Mouse (Mus musculus): ENCODE data around the gene Rbm25. TPM values are rescaled to one million over a fixed set of nuclear protein-coding genes. Genes with fewer than 3 reads are reported as not detected.

Rbm25 gene
- total RNA-seq, 4 experiments from 2014 or later, result 70.8 to 172 (median 109) TPM

GRCm38 (mm10) chr12:83651414-83651813, 20.4 kb downstream of the Rbm25 start:
- no peak for DNase-seq

GRCm38 (mm10) chr12:83685466-83685865, 54.4 kb downstream of the Rbm25 start:
- DNase-seq, result no peak

- DNase-seq, result no peak
Observed at GRCm38 (mm10) chr12:83686575-83687350, 55.7 kb downstream of the Rbm25 start.

GRCm38 (mm10) chr12:83687934-83688315, 56.9 kb downstream of the Rbm25 start, which contains the start of gene Psen1:
Gene Psen1, plus strand, starts transcription at chr12:83688152.
- peak; percentile 91 for DNase-seq

GRCm38 (mm10) chr12:83688316-83689086, 57.5 kb downstream of the Rbm25 start:
- DNase-seq, result no peak

GRCm38 (mm10) chr12:83689087-83689432, 58.0 kb downstream of the Rbm25 start:
- DNase-seq, result no peak

GRCm38 (mm10) chr12:83694011-83694410, 63.0 kb downstream of the Rbm25 start:
- DNase-seq, result no peak

GRCm38 (mm10) chr12:83694669-83695068, 63.6 kb downstream of the Rbm25 start:
- DNase-seq, result no peak

- no peak for DNase-seq
Observed at GRCm38 (mm10) chr12:83698637-83699036, 67.6 kb downstream of the Rbm25 start.

GRCm38 (mm10) chr12:83701608-83702007, 70.6 kb downstream of the Rbm25 start:
- no peak for DNase-seq

GRCm38 (mm10) chr12:83702796-83703195, 71.8 kb downstream of the Rbm25 start:
- DNase-seq, result no peak

- DNase-seq, result no peak
Observed at GRCm38 (mm10) chr12:83706951-83707350, 75.9 kb downstream of the Rbm25 start.

GRCm38 (mm10) chr12:83708160-83709092, 77.4 kb downstream of the Rbm25 start:
- DNase-seq, result no peak

GRCm38 (mm10) chr12:83709934-83710333, 78.9 kb downstream of the Rbm25 start:
- DNase-seq, result no peak

- no peak for DNase-seq
Observed at GRCm38 (mm10) chr12:83713749-83714148, 82.7 kb downstream of the Rbm25 start.

- peak; percentile 72 for DNase-seq
Observed at GRCm38 (mm10) chr12:83716416-83717184, 85.6 kb downstream of the Rbm25 start.

GRCm38 (mm10) chr12:83719431-83719830, 88.4 kb downstream of the Rbm25 start:
- DNase-seq, result no peak

- no peak for DNase-seq
Observed at GRCm38 (mm10) chr12:83721281-83721680, 90.2 kb downstream of the Rbm25 start.

- DNase-seq, result no peak
Observed at GRCm38 (mm10) chr12:83723037-83723436, 92.0 kb downstream of the Rbm25 start.

GRCm38 (mm10) chr12:83726510-83727308, 95.7 kb downstream of the Rbm25 start:
- DNase-seq, result no peak

- DNase-seq, result no peak
Observed at GRCm38 (mm10) chr12:83732225-83732624, 101.2 kb downstream of the Rbm25 start.

Data from adrenal gland, adult 8-10 months (tissue).